Mouse (Mus musculus) c-Kit-positive CD71-positive TER-119-negative erythroid progenitor cells, embryonic 14.5 days (primary cell): ENCODE results near the gene Rdh16.
"Not testable (repeated sequence)": the region's sequence is repeated elsewhere in the genome, so short reads cannot be mapped to it uniquely, and the experiment has no call there.

ENCODE experiments used
- DNase-seq: peaks from one replicate; pipeline ENCODE4 v3.0.0-alpha.2; 2013; ENCODE audit warnings: low read depth

The Rdh16 gene

GRCm38 (mm10) chr10:127800891-127801290 lies at the start of gene Rdh16:
Rdh16 (plus strand) TSS chr10:127801152.
- DNase-seq, result no peak

GRCm38 (mm10) chr10:127751548-127751947 lies 49.4 kb upstream of the Rdh16 start, which contains the start of gene Gpr182:
Gpr182 (minus strand) TSS chr10:127751732.
- no peak for DNase-seq

- DNase-seq, result no peak
Observed at GRCm38 (mm10) chr10:127754566-127755166, 46.3 kb upstream of the Rdh16 start.

- DNase-seq, result no peak
Observed at GRCm38 (mm10) chr10:127755246-127755645, 45.7 kb upstream of the Rdh16 start.

GRCm38 (mm10) chr10:127755770-127756468 lies 45.0 kb upstream of the Rdh16 start:
- DNase-seq, result no peak

- DNase-seq, result no peak
Observed at GRCm38 (mm10) chr10:127759181-127760110, 41.5 kb upstream of the Rdh16 start, which contains the start of the genes Rdh1 and Rdh16f1. Rdh1 (plus strand) TSS chr10:127759721. Rdh16f1 (plus strand) TSS chr10:127759787.

- not testable (repeated sequence) for DNase-seq
Observed at GRCm38 (mm10) chr10:127762926-127763325, 38.0 kb upstream of the Rdh16 start.

- DNase-seq, result no peak
Observed at GRCm38 (mm10) chr10:127763914-127764680, 36.9 kb upstream of the Rdh16 start.

GRCm38 (mm10) chr10:127766564-127766963 lies 34.4 kb upstream of the Rdh16 start:
- no peak for DNase-seq

GRCm38 (mm10) chr10:127776011-127776410 lies 24.9 kb upstream of the Rdh16 start, which contains the start of gene Rdh9:
Rdh9 (plus strand) TSS chr10:127776386.
- DNase-seq, result no peak

GRCm38 (mm10) chr10:127782321-127782720 lies 18.6 kb upstream of the Rdh16 start:
- DNase-seq, result not testable (repeated sequence)

GRCm38 (mm10) chr10:127785411-127785810 lies 15.5 kb upstream of the Rdh16 start:
- not testable (repeated sequence) for DNase-seq

GRCm38 (mm10) chr10:127799295-127799694 lies 1.7 kb upstream of the Rdh16 start:
- DNase-seq, result no peak

- no peak for DNase-seq
Observed at GRCm38 (mm10) chr10:127801612-127802011, 660 bp downstream of the Rdh16 start.

GRCm38 (mm10) chr10:127802236-127802635 lies 1.3 kb downstream of the Rdh16 start:
- DNase-seq, result no peak

- DNase-seq, result no peak
Observed at GRCm38 (mm10) chr10:127804416-127804815, 3.5 kb downstream of the Rdh16 start.

- no peak for DNase-seq
Observed at GRCm38 (mm10) chr10:127815888-127816287, 14.9 kb downstream of the Rdh16 start.

- not testable (repeated sequence) for DNase-seq
Observed at GRCm38 (mm10) chr10:127817268-127817910, 16.4 kb downstream of the Rdh16 start.

GRCm38 (mm10) chr10:127821806-127822205 lies 20.9 kb downstream of the Rdh16 start:
- not testable (repeated sequence) for DNase-seq

- peak; percentile 1 for DNase-seq
Observed at GRCm38 (mm10) chr10:127825386-127825785, 24.4 kb downstream of the Rdh16 start.

GRCm38 (mm10) chr10:127829121-127829520 lies 28.2 kb downstream of the Rdh16 start:
- DNase-seq, result no peak
